Mouse (Mus musculus): ENCODE results near the gene Bahcc1.

Bahcc1 gene

DNA sequence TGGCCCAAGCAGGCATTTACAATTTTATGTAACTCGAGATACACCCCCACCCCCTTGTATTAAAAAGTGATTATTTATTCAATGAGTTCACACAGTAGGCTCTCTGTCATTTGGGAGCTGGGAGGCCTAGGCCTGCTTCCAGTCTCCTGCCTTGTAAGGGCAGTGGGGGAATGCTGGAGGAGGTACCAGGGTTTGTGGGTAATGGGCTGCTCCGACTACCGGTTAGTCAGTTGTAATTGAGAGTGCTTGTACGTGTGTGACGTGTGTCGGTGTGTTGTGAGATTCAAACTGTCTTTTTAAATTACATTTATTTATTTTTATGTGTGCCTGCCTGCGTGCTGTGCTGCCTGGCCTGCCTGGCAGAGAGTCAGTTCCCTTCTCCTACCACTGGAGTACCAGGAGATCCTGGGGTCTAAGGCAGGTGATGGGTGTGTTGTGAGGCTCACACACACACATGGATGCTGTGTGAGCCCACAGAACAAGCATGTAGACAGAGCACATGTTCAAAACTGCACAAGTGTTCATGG is 3.8 kb upstream of the Bahcc1 start:
- DNase-seq (ENCODE audit: low spot score in 2 of 2) = peak in 1 of 2 experiments; percentile 9

DNA sequence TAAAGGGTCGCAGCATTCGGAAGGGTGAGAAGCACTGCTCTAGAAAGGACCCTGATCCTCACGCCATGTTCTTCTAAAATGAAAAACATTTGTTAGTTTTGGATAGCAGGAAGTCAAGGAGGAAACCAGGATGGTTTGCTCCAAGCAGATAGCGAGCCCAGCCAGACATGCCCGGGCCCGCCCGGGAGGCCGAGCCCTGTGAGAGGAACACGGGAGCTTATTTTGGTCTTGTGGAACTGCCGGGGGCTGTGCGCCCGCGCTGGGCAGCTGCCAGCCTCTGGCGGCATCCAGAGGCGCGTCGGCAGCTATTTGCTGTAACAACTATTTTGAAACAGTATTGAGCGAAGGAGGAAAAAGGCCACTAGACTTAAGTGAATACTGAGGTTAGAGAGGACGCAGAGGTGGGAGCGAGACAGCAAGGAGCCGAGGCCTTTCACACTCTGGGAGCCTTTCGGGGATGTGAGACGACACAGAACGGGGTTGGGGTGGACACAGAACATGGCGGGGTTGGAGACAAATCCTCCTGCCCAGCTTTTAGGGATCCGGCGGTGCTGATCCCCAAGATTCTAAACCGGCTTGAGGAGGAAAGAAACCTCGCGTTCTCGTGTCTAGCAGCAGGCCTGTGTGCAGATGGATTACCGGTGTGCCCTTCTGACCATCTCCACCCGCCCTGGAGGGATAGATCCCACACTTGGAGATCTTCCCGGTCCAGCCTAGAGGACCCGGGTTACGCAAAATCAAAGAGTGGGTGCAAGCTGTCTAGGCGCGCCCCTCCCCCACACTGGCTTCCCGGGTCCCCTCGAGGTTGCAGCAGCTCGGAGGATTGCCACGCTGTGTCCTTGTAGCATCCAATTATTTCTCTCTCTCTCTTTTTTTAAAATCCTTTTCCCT is 2.6 kb upstream of the Bahcc1 start:
- DNase-seq (ENCODE audit: low spot score in 2 of 2) = peak; percentile 86 to 88

DNA sequence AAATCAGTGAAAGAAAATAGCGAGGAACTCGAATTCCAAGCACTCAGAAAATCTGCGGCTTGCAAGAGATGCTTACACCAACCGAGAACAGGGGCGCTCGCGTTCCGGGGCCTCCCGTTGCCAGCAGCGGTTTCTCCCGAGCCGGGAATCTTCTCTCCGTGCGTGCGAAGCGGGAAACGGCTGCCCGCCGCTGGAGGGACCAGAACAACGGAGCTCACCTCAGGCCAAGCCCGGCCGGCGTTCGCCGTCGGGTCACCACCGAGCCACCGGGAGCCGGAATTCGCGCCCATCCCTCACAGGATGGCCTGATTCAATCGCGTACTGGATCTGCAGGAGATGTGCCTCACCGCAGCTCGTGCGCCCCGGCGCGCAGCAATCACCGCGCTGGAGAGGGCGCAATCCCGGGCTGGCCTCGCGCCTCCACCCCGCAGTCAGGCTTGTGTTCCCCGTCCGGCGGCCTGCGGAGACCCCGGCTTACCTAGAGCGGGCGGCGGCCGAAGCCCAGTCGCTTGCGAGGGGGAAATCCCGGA is 1.8 kb upstream of the Bahcc1 start:
- peak; percentile 22 to 48 for DNase-seq (ENCODE audit: low spot score in 2 of 2)

GRCm38 (mm10) chr11:120231379-120231778 is 1.4 kb upstream of the Bahcc1 start:
- DNase-seq (ENCODE audit: low spot score in 2 of 2) = peak; percentile 99

DNA sequence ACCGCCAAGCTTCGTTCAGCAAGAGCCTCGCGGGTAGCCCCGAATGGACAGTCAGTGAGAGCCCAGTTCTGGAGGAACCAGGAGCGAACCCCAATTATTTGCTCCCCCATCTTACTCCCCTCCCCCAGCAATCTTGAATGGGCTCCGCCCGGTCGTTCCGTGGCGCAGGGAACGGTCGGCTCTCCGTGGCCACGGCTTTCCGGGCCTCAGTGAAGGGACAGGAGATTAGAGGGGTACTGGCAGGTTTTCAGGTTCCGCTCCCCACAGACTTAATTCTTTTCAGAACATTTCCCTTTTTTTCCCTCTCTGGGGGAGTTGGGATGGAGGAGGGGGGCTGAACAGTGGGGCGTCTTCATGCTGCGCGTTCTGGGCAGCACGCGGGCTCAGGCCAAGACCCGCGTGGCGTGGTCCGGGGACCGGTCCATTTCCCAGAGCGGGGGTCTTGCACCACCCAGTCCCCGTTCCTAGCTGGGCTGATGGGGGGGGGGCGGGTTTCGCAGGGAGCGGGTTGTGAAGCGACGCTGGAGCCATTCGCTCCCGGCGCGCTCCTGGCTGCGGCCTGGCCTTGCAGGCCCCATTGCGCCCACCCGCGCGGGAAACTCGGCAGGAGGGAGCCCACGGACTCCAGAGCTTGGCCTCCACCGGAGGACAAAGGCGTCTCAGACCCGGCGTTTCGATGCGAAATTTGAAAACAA is 841 bp downstream of the Bahcc1 start:
- DNase-seq (ENCODE audit: low spot score in 2 of 2) = peak; percentile 45 to 59

GRCm38 (mm10) chr11:120234136-120234775 is 1.5 kb downstream of the Bahcc1 start:
- peak; percentile 41 to 44 for DNase-seq (ENCODE audit: low spot score in 2 of 2)

- DNase-seq (ENCODE audit: low spot score in 2 of 2) = peak; percentile 43 to 52
Measured at GRCm38 (mm10) chr11:120234776-120235181, 2.0 kb downstream of the Bahcc1 start.

DNA sequence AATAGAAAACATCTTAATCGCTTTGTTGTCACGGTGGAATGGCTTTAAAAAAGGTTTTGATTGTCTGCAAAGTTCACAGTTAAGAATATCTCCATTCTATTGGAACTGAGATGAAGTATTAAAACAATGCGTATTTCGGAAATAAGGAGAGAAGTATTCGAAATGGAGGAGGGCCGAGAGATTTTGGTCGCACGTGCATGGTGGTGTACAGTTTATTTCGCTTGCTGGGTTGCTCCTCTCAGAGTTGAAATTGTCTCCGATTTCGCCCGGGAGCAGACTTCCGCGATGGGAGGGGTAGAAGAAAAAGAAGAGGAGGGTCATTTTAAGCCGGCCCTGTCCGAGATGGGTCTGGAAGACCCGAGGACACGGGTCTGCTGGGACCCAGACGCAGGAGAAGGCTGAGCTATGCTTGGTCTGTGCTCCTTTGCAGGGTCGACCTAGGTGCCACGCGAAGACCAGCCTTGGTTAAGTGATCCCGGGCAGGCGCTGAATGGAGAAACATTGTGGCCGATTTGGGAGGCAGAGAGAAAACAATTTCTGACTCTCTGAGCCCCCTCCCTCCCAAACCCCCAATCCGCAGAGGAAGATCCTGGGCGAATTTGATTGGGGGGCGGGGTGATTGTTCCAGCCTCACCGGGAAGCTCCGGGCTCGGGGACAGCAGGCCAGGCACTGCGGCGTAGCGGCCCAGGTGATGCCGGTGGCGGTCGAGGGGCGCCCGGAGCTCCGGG is 2.8 kb downstream of the Bahcc1 start:
- DNase-seq (ENCODE audit: low spot score in 2 of 2) = peak; percentile 48 to 58

DNA sequence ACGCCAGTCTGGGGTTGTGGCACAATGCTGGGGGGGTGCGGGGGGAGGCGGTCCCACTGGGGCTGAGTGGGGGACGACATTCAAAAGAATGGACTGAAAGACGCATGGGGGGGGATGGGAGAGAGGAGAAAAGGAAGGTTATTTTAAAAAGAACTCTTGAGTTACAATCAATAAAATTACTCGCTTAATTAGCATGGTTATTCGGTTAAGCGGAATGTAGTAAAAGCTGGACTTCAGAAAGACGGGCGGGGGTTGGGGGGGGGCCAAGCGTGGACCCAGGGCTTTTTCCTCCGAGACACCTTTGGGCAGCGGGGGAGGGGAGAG is 3.3 kb downstream of the Bahcc1 start:
- no peak for DNase-seq (ENCODE audit: low spot score in 2 of 2)

GRCm38 (mm10) chr11:120236438-120237165 is 3.9 kb downstream of the Bahcc1 start:
- peak; percentile 55 to 61 for DNase-seq (ENCODE audit: low spot score in 2 of 2)

- DNase-seq (ENCODE audit: low spot score in 2 of 2) = peak; percentile 58 to 62
Measured at GRCm38 (mm10) chr11:120237166-120238131, 4.7 kb downstream of the Bahcc1 start.

- no peak for DNase-seq (ENCODE audit: low spot score in 2 of 2)
Measured at GRCm38 (mm10) chr11:120238306-120238705, 5.6 kb downstream of the Bahcc1 start.

DNA sequence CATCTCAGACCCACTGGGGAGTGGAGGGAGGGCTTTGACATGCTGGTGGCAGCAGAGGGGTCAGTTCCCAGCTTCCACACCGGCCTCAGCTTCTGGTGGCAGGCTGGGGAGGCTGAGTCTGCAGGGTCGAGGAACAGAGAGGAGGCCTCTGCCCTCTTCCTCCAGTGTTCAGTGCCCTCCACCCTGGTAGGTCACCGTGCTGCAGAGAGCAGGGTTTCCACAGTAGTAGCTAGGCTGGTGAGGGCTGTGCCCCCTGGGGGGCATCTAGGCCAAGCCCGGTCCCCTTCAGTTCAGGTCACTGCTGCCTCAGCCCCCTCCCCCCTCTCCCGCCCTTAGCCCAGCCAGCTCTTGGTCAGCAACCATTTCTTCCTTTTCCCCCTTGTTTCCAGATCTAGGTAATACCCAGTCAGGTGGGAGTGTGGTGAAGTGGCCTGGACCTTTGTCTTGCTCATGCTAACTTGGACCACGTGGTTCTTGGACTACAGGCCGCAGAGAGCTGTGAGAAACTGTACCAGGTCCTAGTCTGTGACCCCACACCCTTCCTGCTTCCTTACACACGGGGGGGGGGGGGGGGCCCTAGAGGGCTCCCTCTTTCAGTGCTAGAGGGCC is 6.1 kb downstream of the Bahcc1 start:
- peak; percentile 51 to 72 for DNase-seq (ENCODE audit: low spot score in 2 of 2)

DNA sequence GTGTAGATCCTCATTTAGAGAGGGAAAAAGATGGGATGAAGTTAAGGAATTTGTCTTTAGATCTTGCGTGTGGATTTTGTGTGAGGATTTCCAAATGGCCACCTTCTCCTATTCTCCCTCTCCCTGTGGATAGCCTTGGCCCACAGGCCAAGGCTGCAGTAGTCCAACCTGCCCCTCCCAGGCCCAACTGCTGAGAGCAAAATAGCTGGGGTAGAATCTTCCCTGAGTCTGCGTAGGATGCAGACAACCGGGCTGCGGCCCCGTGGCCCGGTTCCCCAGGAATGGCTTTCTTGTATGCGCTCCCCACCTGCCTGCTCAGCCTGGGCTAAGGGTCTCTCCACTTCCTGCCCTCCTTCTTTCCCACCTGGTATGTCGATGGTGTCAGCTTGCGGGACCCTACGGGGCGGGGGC is 6.8 kb downstream of the Bahcc1 start:
- DNase-seq (ENCODE audit: low spot score in 2 of 2) = no peak

- DNase-seq (ENCODE audit: low spot score in 2 of 2) = peak; percentile 79 to 84
Measured at GRCm38 (mm10) chr11:120240206-120240605, 7.5 kb downstream of the Bahcc1 start.

DNA sequence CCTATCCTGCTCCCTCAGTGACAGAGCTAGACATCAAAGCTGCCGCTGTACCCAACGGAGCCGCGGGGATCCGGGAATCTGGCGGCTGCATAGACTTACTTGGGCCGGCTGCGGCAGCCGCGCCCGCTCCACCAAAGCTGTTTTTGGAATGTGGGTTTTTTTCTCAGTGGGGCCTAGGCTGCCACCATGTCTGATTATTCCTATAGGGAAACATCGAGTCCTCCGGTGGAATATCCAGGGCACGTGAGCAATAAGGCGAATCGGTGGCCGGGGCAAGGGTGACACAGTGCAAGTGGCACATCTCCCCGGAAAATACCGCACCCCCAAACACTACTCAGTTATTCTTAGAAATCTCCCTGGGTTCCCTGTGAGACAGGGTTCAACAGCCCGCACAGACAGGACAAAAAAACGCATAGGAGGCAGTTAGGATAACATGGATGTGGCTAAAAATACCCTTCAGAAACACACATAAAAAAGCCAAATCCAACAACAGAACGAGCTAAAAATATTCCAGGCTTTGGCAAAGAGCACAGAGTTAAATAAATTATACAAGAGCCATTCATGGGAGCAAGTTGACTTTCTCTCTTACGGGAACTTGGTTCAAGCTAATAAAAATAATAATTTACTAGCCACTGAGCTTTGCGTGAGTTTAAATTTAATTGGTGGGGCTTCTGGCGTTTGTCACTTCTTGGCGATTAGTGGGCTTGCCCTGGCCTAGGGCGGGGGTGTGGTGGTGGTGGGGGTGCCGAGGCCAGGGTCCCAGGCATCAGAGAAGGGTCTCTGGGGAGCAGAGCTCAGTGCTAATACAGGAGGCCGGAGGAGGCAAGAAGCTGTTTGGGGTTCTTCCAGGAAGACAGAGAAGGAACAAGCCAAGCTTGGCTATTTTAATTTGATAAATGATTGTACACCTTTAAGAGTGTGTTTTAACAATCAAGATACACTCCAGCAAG is 8.5 kb downstream of the Bahcc1 start:
- no peak for DNase-seq (ENCODE audit: low spot score in 2 of 2)

GRCm38 (mm10) chr11:120241981-120242725 is 9.4 kb downstream of the Bahcc1 start:
- DNase-seq (ENCODE audit: low spot score in 2 of 2) = no peak
